In the genomic region with DNA sequence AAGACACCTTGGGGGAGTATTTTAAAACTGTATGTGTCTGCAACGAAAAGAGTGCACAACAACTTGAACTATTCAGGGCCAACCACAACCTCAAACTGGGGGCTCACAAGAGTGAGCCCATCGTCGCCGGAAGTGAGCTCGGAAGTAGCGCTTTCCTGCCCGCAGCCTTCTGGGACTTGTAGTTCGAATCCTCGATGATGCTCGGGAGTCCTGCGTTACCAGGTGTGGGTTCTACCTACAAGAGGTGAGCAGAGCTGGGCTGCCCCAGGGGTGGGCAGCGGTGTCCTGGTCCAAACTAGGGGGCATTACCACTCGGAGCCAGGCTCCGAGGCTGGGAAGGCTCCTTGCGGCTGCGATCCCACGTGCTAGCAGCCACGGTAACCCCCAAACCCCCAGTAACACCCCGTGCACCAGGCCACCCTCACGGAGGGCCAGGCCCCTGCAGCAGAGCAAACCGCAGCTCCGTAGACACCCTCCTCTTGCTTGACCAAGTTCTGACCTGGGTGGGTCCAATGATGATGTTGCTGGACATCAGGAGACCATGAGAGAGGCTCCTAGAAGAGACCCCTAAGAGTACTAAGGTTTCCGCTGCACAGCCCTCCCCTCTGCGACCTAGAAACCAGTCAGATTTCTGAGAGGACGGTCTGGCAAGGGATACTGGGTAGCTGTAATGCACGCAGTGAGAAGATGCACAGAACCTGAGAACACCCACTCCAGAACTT, we compare ENCODE assay signal across 7 mouse cellular contexts. TPM values are rescaled to one million over a fixed set of nuclear protein-coding genes. Genes with fewer than 3 reads are reported as not detected.
A peak's percentile ranks its signal among the peaks of the same experiment; 100 is the strongest.
DNase-seq lines count a peak whose midpoint lies in the region; ATAC-seq and TF ChIP-seq lines count a peak whose summit lies in the region.

No protein-coding gene starts in this region.

- no peaks in the 10 kb centered on the region; the same call in 1 of the 2 replicates for H3K4me1 ChIP-seq in hindbrain, embryonic 16.5 days (ENCODE audit: control insufficient read depth, insufficient read depth, low read depth, low read length)

- peak overlapping the region; percentile 87 for H3K4me3 ChIP-seq in hindbrain, embryonic 16.5 days (ENCODE audit: low read length)
- H3K4me3 ChIP-seq in left cerebral cortex, adult 2 months = peak overlapping the region; percentile 70
- H3K4me3 ChIP-seq in macrophage (ENCODE audit: inconsistent target) = peak overlapping the region; percentile 47

- no peak overlapping the region for H3K27ac ChIP-seq in hindbrain, embryonic 16.5 days (ENCODE audit: low read depth, low read length)
- H3K27ac ChIP-seq in left cerebral cortex, adult 2 months = peak overlapping the region; percentile 60
- no peak overlapping the region for H3K27ac ChIP-seq in macrophage

- H3K79me2 ChIP-seq in macrophage (ENCODE audit: inconsistent target) = no peaks in the 10 kb centered on the region

- no peaks in the 10 kb centered on the region for H3K27me3 ChIP-seq in hindbrain, embryonic 16.5 days (replicated peaks; ENCODE audit: control insufficient read depth, insufficient read depth, low read length)

- WGBS in hindbrain, embryonic 16.5 days = 2% methylated on average over 26 of the region's 26 CpGs
- WGBS in macrophage (ENCODE audit: missing documents) = 2% methylated on average over 26 of the region's 26 CpGs

- no peaks in the 10 kb centered on the region for H3K9me3 ChIP-seq in hindbrain, embryonic 16.5 days (ENCODE audit: control insufficient read depth, low read length)

- H3K36me3 ChIP-seq in hindbrain, embryonic 16.5 days (ENCODE audit: control insufficient read depth, insufficient read depth, low read length) = no peaks in the 10 kb centered on the region
- H3K36me3 ChIP-seq in macrophage (ENCODE audit: inconsistent target) = no peaks in the 10 kb centered on the region

- intact Hi-C loops in left cerebral cortex, adult 2 months (cut with DNase I) = loop anchor here (2.0 to 5.0 kb wide), 2 partner anchors 22 to 44 kb away; a partner anchor contains a TSS

- peak overlapping the region; percentile 82 for H3K9ac ChIP-seq in hindbrain, embryonic 16.5 days (ENCODE audit: low read depth, low read length)

- DNase-seq in T-cell, adult 2 months (ENCODE audit: low spot score) = peak; percentile 74
- DNase-seq in cerebellum, adult 9-11 months = peak; percentile 77
- DNase-seq in frontal cortex, postnatal 10 days (ENCODE audit: low spot score in 2 of 2) = peak; percentile 42 to 67
- peak; percentile 64 to 69 for DNase-seq in left cerebral cortex, adult 2 months (ENCODE audit: extremely low spot score in 1 of 2, low spot score in 2 of 2)
- DNase-seq in right cerebral cortex, postnatal 25 days = peak; percentile 66

- peak; percentile 93 for ATAC-seq in hindbrain, embryonic 16.5 days

- peak overlapping the region; percentile 87 for H3K4me2 ChIP-seq in hindbrain, embryonic 16.5 days (ENCODE audit: low read length)

- no peak for TF ChIP-seq CTCF in left cerebral cortex, adult 2 months (IDR thresholded peaks at IDR 0.05)

RNA-seq across cellular contexts. Expression of a gene that starts 1.2 kb away (rescaled TPM):
- polyA plus RNA-seq in hindbrain, embryonic 16.5 days (2015; fragmentation: Nextera tagmentation; extraction: Ambion mirVana) = 17.2 and 18.3 TPM in 2 replicates
- total RNA-seq in left cerebral cortex, adult 2 months (2021) = 10 to 100 TPM; 44.7 to 49.2 TPM
- total RNA-seq in macrophage (2018; cell fraction: chromatin; rRNA removed) = 1 to 10 TPM in 2 of 26 experiments, under 1 TPM in 8, not detected in 16; 0.23 to 1.9 (median 0.70) TPM
- total RNA-seq in macrophage (2018; cell fraction: cytosol; rRNA removed) = under 1 TPM; 0.10 to 0.65 (median 0.20) TPM
- 1 to 10 TPM in 1 of 26 experiments, under 1 TPM in 10, not detected in 15; 0.17 to 1.2 (median 0.36) TPM for total RNA-seq in macrophage (2018; cell fraction: nucleus; rRNA removed)
- 0.40 to 0.84 TPM (median 0.42 TPM) in 3 replicates for polyA plus RNA-seq in macrophage (2018)

RNA-seq across cellular contexts. Expression of a gene that starts 22.1 kb away (rescaled TPM):
- 130 and 137 TPM in 2 replicates for polyA plus RNA-seq in hindbrain, embryonic 16.5 days (2015; fragmentation: Nextera tagmentation; extraction: Ambion mirVana)
- total RNA-seq in left cerebral cortex, adult 2 months (2021) = 10 to 100 TPM; 53.6 to 60.3 TPM
- 10 to 100 TPM in 8 of 26 experiments, 1 to 10 TPM in 15, under 1 TPM in 1, not detected in 2; 0.94 to 22.4 (median 7.6) TPM for total RNA-seq in macrophage (2018; cell fraction: chromatin; rRNA removed)
- 10 to 100 TPM in 19 of 26 experiments, 1 to 10 TPM in 7; 6.9 to 23.8 (median 14.2) TPM for total RNA-seq in macrophage (2018; cell fraction: cytosol; rRNA removed)
- 10 to 100 TPM in 8 of 26 experiments, 1 to 10 TPM in 18; 1.6 to 22.5 (median 6.0) TPM for total RNA-seq in macrophage (2018; cell fraction: nucleus; rRNA removed)
- polyA plus RNA-seq in macrophage (2018) = 18.6 to 20.6 TPM (median 19.0 TPM) in 3 replicates

RNA-seq across cellular contexts. Expression of a gene that starts 37.1 kb away (rescaled TPM):
- 250 and 271 TPM in 2 replicates for polyA plus RNA-seq in hindbrain, embryonic 16.5 days (2015; fragmentation: Nextera tagmentation; extraction: Ambion mirVana)
- 100 to 1,000 TPM; 111 to 116 TPM for total RNA-seq in left cerebral cortex, adult 2 months (2021)
- 100 to 1,000 TPM in 25 of 26 experiments, 10 to 100 TPM in 1; 89.6 to 241 (median 173) TPM for total RNA-seq in macrophage (2018; cell fraction: chromatin; rRNA removed)
- total RNA-seq in macrophage (2018; cell fraction: cytosol; rRNA removed) = 100 to 1,000 TPM; 364 to 516 (median 421) TPM
- 100 to 1,000 TPM; 174 to 339 (median 272) TPM for total RNA-seq in macrophage (2018; cell fraction: nucleus; rRNA removed)
- polyA plus RNA-seq in macrophage (2018) = 406 to 706 TPM (median 525 TPM) in 3 replicates
